Mouse (Mus musculus) forebrain, postnatal 0 days (tissue): Measurements from ENCODE around the gene Slc41a2. TPM values are rescaled to one million over a fixed set of nuclear protein-coding genes. Genes with fewer than 3 reads are reported as not detected.

ENCODE experiments used
- ATAC-seq: fragments of 200-750 bp; cut with Nextera tagmentation; 2 replicates; pipeline ENCODE4 v1.8.0; 2017; ENCODE audit warnings: mild to moderate bottlenecking, moderate library complexity
- DNase-seq: peaks from one replicate; pipeline ENCODE4 v3.0.0-alpha.2; 2015
- H3K27ac ChIP-seq: fragments of 300-500 bp; sonication (generic); 2 replicates; pipeline ENCODE4 v1.5.1; 2014; ENCODE audit warnings: low read depth, mild to moderate bottlenecking, antibody characterized with exemption, low read length, moderate library complexity, mixed read lengths
- H3K27me3 ChIP-seq: fragments of 300-500 bp; sonication (generic); 2 replicates; pipeline ENCODE4 v1.6.1; 2014; ENCODE audit warnings: mild to moderate bottlenecking, low read length, mixed read lengths; ENCODE audit not compliant: insufficient read depth
- H3K36me3 ChIP-seq: fragments of 300-500 bp; sonication (generic); 2 replicates; pipeline ENCODE4 v1.6.1; 2014; ENCODE audit warnings: mild to moderate bottlenecking, moderate library complexity; ENCODE audit not compliant: insufficient read depth
- H3K4me1 ChIP-seq: fragments of 300-500 bp; sonication (generic); 2 replicates; pipeline ENCODE4 v1.6.1; 2014; ENCODE audit warnings: antibody characterized with exemption; ENCODE audit not compliant: insufficient read depth
- H3K4me2 ChIP-seq: fragments of 300-500 bp; sonication (generic); 2 replicates; pipeline ENCODE4 v1.6.1; 2014; ENCODE audit warnings: low read depth, mild to moderate bottlenecking, moderate library complexity
- H3K4me3 ChIP-seq: fragments of 300-500 bp; sonication (generic); 2 replicates; pipeline ENCODE4 v1.5.1; 2014; ENCODE audit warnings: low read depth, low read length, mixed read lengths
- H3K9ac ChIP-seq: fragments of 300-500 bp; sonication (generic); 2 replicates; pipeline ENCODE4 v1.6.1; 2014; ENCODE audit warnings: mild to moderate bottlenecking
- H3K9me3 ChIP-seq: fragments of 300-500 bp; sonication (generic); 2 replicates; pipeline ENCODE4 v1.6.1; 2016; ENCODE audit warnings: low read length
- CTCF ChIP-seq: sonication (generic); IDR thresholded peaks from 2 replicates; pipeline ENCODE4 v1.5.1; 2016; ENCODE audit warnings: antibody characterized with exemption, control low read depth, low read depth
- WGBS: fragments of 180-500 bp; shearing (Covaris S2); extraction: QIAGEN DNeasy Blood & Tissue Kit; methylation state at CpG from one replicate; pipeline ENCODE4 v1.1.7; 2014; 5-methylcytosine and 5-hydroxymethylcytosine counted together
- polyA plus RNA-seq: library from polyadenylated mRNA; unstranded; fragments of >200 nt; fragmentation: Nextera tagmentation; extraction: Ambion mirVana; gene quantifications from 2 replicates; pipeline ENCODE4 v1.2.1, GENCODE M21; 2015
- total RNA-seq: library from RNA; depleted of rRNA; stranded (reverse); fragments of >200 nt; gene quantifications from 2 replicates; pipeline ENCODE4 v1.2.3, GENCODE M21; 2014

Gene Slc41a2
- total and polyA plus RNA-seq, 2 experiments from 2014 or later: 10.1 to 23.8 TPM

DNA sequence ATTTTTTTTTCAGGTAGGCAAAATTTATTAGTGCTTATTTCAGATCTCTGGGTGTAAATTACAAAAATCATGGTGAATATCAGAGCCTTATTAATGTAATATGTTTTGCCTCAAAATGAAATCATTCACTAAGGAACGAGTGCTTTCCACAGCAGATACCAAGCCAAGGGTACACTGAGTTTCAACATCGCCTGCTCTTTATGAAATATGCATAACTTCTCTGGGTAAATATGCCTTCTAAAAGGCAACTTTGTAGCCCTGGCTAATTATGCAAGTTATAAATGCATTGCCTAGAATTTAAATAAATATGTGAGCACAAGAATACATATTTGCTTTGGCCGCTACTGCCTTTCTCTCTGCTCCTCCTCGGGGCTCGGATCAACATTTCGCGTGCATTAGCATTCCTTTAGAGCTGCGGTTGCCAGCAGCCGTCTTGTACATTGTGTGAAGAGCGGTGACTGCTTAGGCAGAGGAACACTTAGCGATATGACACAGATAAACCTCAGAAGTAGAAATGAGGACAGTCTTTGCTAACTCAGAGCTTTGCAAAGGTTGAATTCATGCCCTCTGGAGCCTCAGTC is 95.5 kb downstream of the Slc41a2 start:
- Histone ChIP-seq H3K36me3 (peaks cover 4% of the 10 kb centered on the region; the same call in 1 of the 2 replicates), H3K4me1 (no peaks in the 10 kb centered on the region), H3K4me2 (no peak overlapping the region), H3K4me3 (no peak overlapping the region), H3K27me3 (no peaks in the 10 kb centered on the region), H3K27ac (no peak overlapping the region), H3K9ac (no peak overlapping the region), H3K9me3 (no peaks in the 10 kb centered on the region)
- DNase-seq: peak; percentile 55
- peak; percentile 85 for ATAC-seq
- no peak for TF ChIP-seq CTCF
- WGBS: 22% methylated on average over 11 of the region's 11 CpGs

DNA sequence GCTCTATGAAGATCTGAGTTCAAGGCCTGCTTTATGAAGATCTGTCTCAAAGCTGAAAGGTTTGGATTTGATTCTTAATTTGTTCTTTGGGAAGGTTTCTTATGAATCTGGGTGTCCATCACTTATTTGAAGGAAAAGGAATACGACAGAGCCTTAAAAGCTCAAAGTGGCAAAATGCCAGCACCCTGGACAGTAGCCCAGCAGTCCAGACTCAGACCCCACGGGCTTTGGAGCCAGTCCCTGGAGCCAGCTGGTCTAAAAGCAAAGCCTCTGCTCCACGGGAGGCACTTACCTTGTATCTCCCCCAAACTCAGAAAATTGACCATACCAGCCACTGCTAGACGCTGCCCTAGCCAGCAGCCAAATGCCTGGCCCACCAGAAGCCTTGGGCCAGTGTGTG is 103.3 kb downstream of the Slc41a2 start:
- ATAC-seq (no peak), DNase-seq (no peak)
- Histone ChIP-seq H3K36me3 (no peaks in the 10 kb centered on the region), H3K27ac (no peak overlapping the region), H3K9me3 (no peaks in the 10 kb centered on the region), H3K4me2 (no peak overlapping the region), H3K4me3 (no peak overlapping the region), H3K4me1 (no peaks in the 10 kb centered on the region), H3K27me3 (no peaks in the 10 kb centered on the region), H3K9ac (no peak overlapping the region)
- no peak for TF ChIP-seq CTCF
- WGBS: 34% methylated on average over 4 of the region's 4 CpGs

DNA sequence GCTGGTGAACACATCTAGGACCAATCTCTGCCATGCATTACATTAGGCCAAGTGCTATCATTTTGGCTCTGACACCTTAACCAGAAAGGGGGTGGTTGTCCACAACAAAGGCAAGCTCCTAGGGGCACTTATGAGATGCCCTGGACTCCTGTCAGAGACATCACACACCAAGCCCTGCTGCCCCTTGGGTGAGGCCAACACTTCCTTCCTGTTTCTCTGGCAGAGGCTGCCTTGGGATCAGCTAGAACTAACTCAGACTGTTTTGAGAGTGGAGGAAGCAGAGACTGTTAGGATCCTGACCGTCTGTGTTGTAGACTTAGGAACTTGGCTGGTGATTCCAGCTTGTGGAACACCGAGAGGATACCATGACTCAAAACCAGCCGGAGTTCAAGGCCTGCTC is 103.7 kb downstream of the Slc41a2 start:
- Histone ChIP-seq H3K4me1 (no peaks in the 10 kb centered on the region), H3K27me3 (no peaks in the 10 kb centered on the region), H3K9me3 (no peaks in the 10 kb centered on the region), H3K4me2 (no peak overlapping the region), H3K27ac (no peak overlapping the region), H3K4me3 (no peak overlapping the region), H3K36me3 (no peaks in the 10 kb centered on the region), H3K9ac (no peak overlapping the region)
- DNase-seq: no peak
- WGBS: 91% methylated on average over 3 of the region's 3 CpGs
- TF ChIP-seq CTCF: no peak
- no peak for ATAC-seq

DNA sequence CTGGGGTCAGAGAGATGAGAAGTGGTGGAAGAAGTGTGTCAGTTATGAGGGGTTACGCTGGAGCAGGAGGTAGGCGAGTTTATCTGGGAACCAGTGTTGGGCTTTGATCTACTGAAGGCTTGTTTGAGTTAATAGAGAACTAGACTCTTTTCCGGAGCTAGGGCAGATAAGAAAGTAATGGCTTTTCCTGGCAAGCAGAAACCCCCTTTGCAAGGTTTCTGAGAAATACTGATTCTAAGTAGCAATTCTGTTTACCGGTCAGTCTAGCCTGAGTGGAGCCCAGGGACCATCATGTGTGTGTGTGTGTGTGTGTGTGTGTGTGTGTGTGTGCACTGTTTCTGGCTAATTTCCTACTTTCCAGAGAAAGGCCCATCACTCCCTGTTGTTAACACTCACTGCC is 109.1 kb downstream of the Slc41a2 start:
- Histone ChIP-seq H3K27ac (no peak overlapping the region), H3K9ac (no peak overlapping the region), H3K9me3 (no peaks in the 10 kb centered on the region), H3K36me3 (no peaks in the 10 kb centered on the region), H3K4me2 (no peak overlapping the region), H3K27me3 (no peaks in the 10 kb centered on the region), H3K4me3 (no peak overlapping the region), H3K4me1 (no peaks in the 10 kb centered on the region)
- DNase-seq (no peak), ATAC-seq (no peak)
- TF ChIP-seq CTCF: no peak
- WGBS: 92% methylated on average over 4 of the region's 4 CpGs

DNA sequence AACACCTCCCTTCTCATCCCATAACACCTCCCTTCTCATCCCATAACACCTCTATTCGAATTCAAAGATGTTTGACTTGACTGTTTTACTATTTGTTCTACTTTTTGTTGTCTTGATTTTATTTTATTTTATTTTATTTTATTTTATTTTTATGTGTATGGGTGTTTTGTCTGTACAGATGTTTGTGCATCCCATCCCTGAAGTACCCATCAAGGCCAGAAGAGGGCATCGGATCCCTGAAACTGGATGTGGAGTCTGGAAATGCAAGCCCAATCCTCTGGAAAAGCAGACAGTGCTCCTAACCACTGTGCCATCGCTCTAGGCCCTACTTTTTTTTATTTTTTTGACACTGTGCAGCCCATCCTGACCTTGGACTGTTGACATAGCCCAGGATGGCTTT is 112.7 kb downstream of the Slc41a2 start:
- Histone ChIP-seq H3K4me3 (no peak overlapping the region), H3K9ac (no peak overlapping the region), H3K9me3 (no peaks in the 10 kb centered on the region), H3K36me3 (no peaks in the 10 kb centered on the region), H3K27ac (no peak overlapping the region), H3K4me1 (no peaks in the 10 kb centered on the region), H3K4me2 (no peak overlapping the region), H3K27me3 (no peaks in the 10 kb centered on the region)
- DNase-seq (peak; percentile 62), ATAC-seq (peak; percentile 42; the same call in 1 of the 2 replicates)
- 43% methylated on average over 3 of the region's 3 CpGs for WGBS
- peak; percentile 70 for TF ChIP-seq CTCF

DNA sequence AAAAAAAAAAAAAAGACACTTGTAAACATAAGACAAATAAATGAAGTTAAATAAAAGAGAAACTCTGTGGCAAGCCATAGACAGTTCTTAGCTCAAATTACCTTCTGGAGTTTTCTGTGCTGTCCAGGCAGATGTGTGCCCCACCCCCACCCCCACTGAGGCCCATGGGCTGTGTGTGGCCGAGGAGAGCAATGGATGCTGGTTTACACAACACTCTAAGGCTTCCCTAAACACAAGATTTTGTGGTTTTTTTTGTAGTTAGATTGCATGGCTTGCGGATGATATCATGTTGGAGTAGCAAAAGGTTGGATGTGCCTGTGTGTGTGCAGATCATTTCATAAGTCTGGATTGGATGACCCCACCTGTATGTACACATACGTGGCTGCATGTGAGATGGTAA is 116.8 kb downstream of the Slc41a2 start:
- no peak for TF ChIP-seq CTCF
- DNase-seq: no peak
- H3K27me3 ChIP-seq: no peaks in the 10 kb centered on the region
- H3K9me3 ChIP-seq: no peaks in the 10 kb centered on the region
- no peaks in the 10 kb centered on the region for H3K4me1 ChIP-seq
- no peak overlapping the region for H3K4me3 ChIP-seq
- H3K9ac ChIP-seq: no peak overlapping the region
- H3K27ac ChIP-seq: no peak overlapping the region
- 89% methylated on average over 3 of the region's 3 CpGs for WGBS
- H3K4me2 ChIP-seq: no peak overlapping the region
- no peak for ATAC-seq
- no peaks in the 10 kb centered on the region for H3K36me3 ChIP-seq

DNA sequence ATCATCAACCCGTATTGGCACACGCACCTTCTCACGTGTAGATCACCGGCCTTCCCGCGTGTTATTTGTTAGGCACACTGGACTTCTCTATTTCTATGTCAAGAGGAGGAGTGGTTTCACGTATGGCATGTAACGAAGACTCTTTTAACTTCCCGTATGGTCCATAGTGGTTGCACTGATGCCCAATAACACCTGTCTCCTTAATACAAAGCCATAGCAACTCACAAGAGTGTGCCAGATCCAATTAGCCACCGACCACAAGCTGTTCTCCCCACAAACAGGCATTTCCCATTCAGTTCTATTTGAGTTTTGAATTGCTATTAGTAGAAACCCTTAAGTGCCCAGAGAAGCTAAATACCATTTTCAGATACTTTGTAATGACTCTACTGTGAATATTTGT is 117.5 kb downstream of the Slc41a2 start:
- H3K36me3 ChIP-seq: no peaks in the 10 kb centered on the region
- WGBS: 56% methylated on average over 10 of the region's 10 CpGs
- H3K27ac ChIP-seq: no peak overlapping the region
- DNase-seq (no peak), ATAC-seq (no peak)
- H3K4me2 ChIP-seq: no peak overlapping the region
- no peaks in the 10 kb centered on the region for H3K9me3 ChIP-seq
- H3K4me3 ChIP-seq: no peak overlapping the region
- no peak for TF ChIP-seq CTCF
- H3K27me3 ChIP-seq: no peaks in the 10 kb centered on the region
- H3K4me1 ChIP-seq: no peaks in the 10 kb centered on the region
- H3K9ac ChIP-seq: no peak overlapping the region
